Mouse (Mus musculus) bone marrow macrophage, adult 2 months (primary cell): ENCODE measurements around the gene Elf3.

Source experiments
- CTCF ChIP-seq: IDR thresholded peaks from 2 replicates; pipeline ENCODE4 v1.5.1; 2012; ENCODE audit warnings: low read depth, mild to moderate bottlenecking, low read length, moderate library complexity
- POLR2A ChIP-seq: IDR thresholded peaks from 2 replicates; pipeline ENCODE4 v1.6.1; 2012; ENCODE audit warnings: mild to moderate bottlenecking, low read depth, low read length, borderline replicate concordance

DNA sequence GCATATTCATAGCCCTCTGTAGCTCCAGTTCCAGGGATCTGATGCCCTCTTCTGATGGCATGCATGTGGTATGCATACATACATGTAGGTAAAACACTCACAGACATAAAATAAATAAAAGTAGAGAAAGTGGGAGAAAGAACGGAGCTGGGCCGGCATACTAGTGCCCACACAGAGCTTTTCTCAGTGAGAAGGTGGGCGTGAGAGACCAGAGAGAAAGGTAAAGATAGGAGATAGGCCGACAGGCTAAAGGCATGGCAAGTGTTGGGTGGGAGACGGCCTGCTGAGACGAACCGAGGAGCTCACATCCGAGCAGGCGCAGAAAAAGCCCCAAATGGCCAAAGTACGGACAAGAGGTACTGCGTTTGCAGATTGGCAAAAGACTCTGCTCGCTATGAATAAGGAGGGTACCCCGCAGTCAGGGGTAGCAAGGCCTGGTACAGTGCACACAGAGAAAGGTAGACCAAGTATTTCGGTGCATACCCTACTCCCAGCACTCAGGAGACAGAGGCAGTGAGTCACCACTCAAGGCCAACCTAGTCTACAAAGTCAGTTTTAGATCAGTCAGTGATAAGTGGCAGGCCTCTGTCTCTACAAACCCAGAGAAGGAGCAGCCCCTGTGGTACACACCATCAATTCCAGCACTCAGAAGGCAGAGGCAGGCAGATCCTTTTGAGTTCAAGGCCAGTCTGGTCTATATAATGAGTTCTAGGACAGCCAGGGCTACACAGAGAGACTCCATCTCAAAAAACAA is 51.6 kb downstream of the Elf3 start:
- no peak for TF ChIP-seq CTCF
- no peak for TF ChIP-seq POLR2A
